Mouse (Mus musculus) hindbrain, postnatal 0 days (tissue): ENCODE data around the gene Nhlrc3. TPM values are rescaled to one million over a fixed set of nuclear protein-coding genes. Genes with fewer than 3 reads are reported as not detected.

Source experiments
- ATAC-seq: fragments of 200-750 bp; cut with Nextera tagmentation; 2 replicates; pipeline ENCODE4 v1.8.0; 2017; ENCODE audit warnings: mild to moderate bottlenecking, moderate TSS enrichment, moderate library complexity
- DNase-seq: peaks from one replicate; pipeline ENCODE4 v3.0.0-alpha.2; 2015; ENCODE audit warnings: low spot score
- H3K27ac ChIP-seq: fragments of 300-500 bp; sonication (generic); 2 replicates; pipeline ENCODE4 v1.5.1; 2014; ENCODE audit warnings: mild to moderate bottlenecking
- H3K27me3 ChIP-seq: fragments of 300-500 bp; sonication (generic); 2 replicates; pipeline ENCODE4 v1.6.1; 2014; ENCODE audit warnings: low read length, mixed read lengths; ENCODE audit not compliant: insufficient read depth
- H3K36me3 ChIP-seq: fragments of 300-500 bp; sonication (generic); 2 replicates; pipeline ENCODE4 v1.6.1; 2014; ENCODE audit warnings: low read length, mixed read lengths; ENCODE audit not compliant: insufficient read depth
- H3K4me1 ChIP-seq: fragments of 300-500 bp; sonication (generic); 2 replicates; pipeline ENCODE4 v1.6.1; 2014; ENCODE audit warnings: antibody characterized with exemption, low read length, mixed read lengths; ENCODE audit not compliant: insufficient read depth
- H3K4me2 ChIP-seq: fragments of 300-500 bp; sonication (generic); 2 replicates; pipeline ENCODE4 v1.6.1; 2014; ENCODE audit warnings: low read depth, mild to moderate bottlenecking, low read length, moderate library complexity, mixed read lengths
- H3K4me3 ChIP-seq: fragments of 300-500 bp; sonication (generic); 2 replicates; pipeline ENCODE4 v1.5.1; 2014; ENCODE audit warnings: low read length
- H3K9ac ChIP-seq: fragments of 300-500 bp; sonication (generic); replicated peaks from 2 replicates; pipeline ENCODE4 v1.6.1; 2014; ENCODE audit warnings: mild to moderate bottlenecking, low read length, moderate library complexity, mixed read lengths
- H3K9me3 ChIP-seq: fragments of 300-500 bp; sonication (generic); 2 replicates; pipeline ENCODE4 v1.6.1; 2016; ENCODE audit warnings: low read length, mixed read lengths
- CTCF ChIP-seq: IDR thresholded peaks from 2 replicates; pipeline ENCODE4 v1.5.1; 2016; ENCODE audit warnings: antibody characterized with exemption, control low read depth, low read depth
- WGBS: fragments of 180-500 bp; shearing (Covaris S2); extraction: QIAGEN DNeasy Blood & Tissue Kit; methylation state at CpG from one replicate; pipeline ENCODE4 v1.1.7; 2014; 5-methylcytosine and 5-hydroxymethylcytosine counted together
- polyA plus RNA-seq: library from polyadenylated mRNA; unstranded; fragments of >200 nt; fragmentation: Nextera tagmentation; extraction: Ambion mirVana; gene quantifications from 2 replicates; pipeline ENCODE4 v1.2.1, GENCODE M21; 2015
- total RNA-seq: library from RNA; depleted of rRNA; stranded (reverse); fragments of >200 nt; gene quantifications from 2 replicates; pipeline ENCODE4 v1.2.3, GENCODE M21; 2014

Gene Nhlrc3
- total and polyA plus RNA-seq, 2 experiments from 2014 or later = 7.5 to 14.4 TPM

DNA sequence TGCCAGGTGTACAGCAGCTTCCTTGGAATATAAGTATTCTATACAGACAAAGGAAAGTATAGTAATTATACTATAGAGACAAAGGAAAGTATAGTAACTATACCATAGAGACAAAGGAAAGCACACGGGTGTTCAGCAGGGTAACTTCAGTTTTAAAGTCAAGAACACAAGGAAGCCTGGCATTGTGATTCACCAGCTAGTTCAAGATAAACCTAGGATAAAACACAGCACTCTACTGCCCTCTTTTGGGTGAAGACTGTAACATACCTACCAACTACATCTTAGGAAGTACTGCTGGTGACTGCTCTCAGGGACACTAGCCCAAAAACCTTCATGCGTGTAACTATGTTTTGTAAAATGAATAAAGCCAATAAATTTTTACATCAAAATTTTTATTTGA, 14.9 kb downstream of the Nhlrc3 start:
- Histone ChIP-seq H3K4me2 (no peak overlapping the region), H3K4me3 (no peak overlapping the region), H3K9me3 (no peaks in the 10 kb centered on the region), H3K9ac (no peak overlapping the region), H3K4me1 (no peaks in the 10 kb centered on the region), H3K36me3 (peaks cover 27% of the 10 kb centered on the region), H3K27me3 (no peaks in the 10 kb centered on the region), H3K27ac (no peak overlapping the region)
- 19% methylated on average over 2 of the region's 2 CpGs for WGBS
- DNase-seq = peak; percentile 95
- TF ChIP-seq CTCF = peak; percentile 87
- peak; percentile 53 for ATAC-seq

DNA sequence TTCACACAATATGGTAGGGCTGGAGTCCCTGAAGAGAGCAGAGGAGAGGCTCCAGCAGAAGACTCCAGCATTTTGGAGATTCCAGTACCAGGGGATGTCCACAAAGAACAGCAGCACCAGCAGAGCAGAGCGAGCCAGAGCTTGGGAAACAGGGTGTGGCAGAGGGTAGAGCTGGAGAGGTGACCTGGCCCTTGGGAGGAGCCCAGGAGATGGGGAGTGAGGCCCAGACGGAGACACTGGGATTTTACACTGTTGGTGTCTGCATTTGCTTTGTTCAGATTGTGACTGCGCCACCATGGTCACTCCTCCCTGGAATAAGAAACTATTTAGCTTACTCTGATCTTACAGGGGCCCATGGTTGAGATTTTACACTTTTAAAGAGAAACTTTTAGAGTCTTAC, 16.3 kb downstream of the Nhlrc3 start:
- H3K9ac ChIP-seq = no peak overlapping the region
- H3K4me3 ChIP-seq = no peak overlapping the region
- no peaks in the 10 kb centered on the region for H3K9me3 ChIP-seq
- no peaks in the 10 kb centered on the region for H3K27me3 ChIP-seq
- WGBS = 91% methylated on average over 3 of the region's 3 CpGs
- H3K4me1 ChIP-seq = no peaks in the 10 kb centered on the region
- TF ChIP-seq CTCF = no peak
- H3K27ac ChIP-seq = no peak overlapping the region
- H3K36me3 ChIP-seq = peaks cover 16% of the 10 kb centered on the region
- H3K4me2 ChIP-seq = no peak overlapping the region
- DNase-seq = no peak
- ATAC-seq = no peak

GRCm38 (mm10) chr3:53445540-53445939, 17.6 kb downstream of the Nhlrc3 start:
- TF ChIP-seq CTCF = no peak
- DNase-seq (peak; percentile 56), ATAC-seq (peak; percentile 82)
- H3K27ac ChIP-seq = no peak overlapping the region
- H3K27me3 ChIP-seq = no peaks in the 10 kb centered on the region
- WGBS = 33% methylated on average over 5 of the region's 5 CpGs
- H3K9ac ChIP-seq = no peak overlapping the region
- H3K9me3 ChIP-seq = no peaks in the 10 kb centered on the region
- H3K36me3 ChIP-seq = peaks cover 4% of the 10 kb centered on the region; the same call in 1 of the 2 replicates
- H3K4me1 ChIP-seq = no peaks in the 10 kb centered on the region
- H3K4me2 ChIP-seq = no peak overlapping the region
- H3K4me3 ChIP-seq = no peak overlapping the region

- Histone ChIP-seq H3K4me3 (no peak overlapping the region), H3K36me3 (no peaks in the 10 kb centered on the region), H3K9ac (no peak overlapping the region), H3K4me1 (no peaks in the 10 kb centered on the region), H3K4me2 (no peak overlapping the region), H3K27me3 (no peaks in the 10 kb centered on the region), H3K27ac (no peak overlapping the region), H3K9me3 (no peaks in the 10 kb centered on the region)
- ATAC-seq (no peak), DNase-seq (no peak)
- WGBS = 78% methylated on average over 5 of the region's 5 CpGs
- TF ChIP-seq CTCF = no peak
Measured at GRCm38 (mm10) chr3:53436550-53436949, 26.6 kb downstream of the Nhlrc3 start.

GRCm38 (mm10) chr3:53434610-53435009, 28.5 kb downstream of the Nhlrc3 start:
- H3K4me1 ChIP-seq = no peaks in the 10 kb centered on the region
- H3K27me3 ChIP-seq = no peaks in the 10 kb centered on the region
- no peak; the same call in 1 of the 2 replicates for TF ChIP-seq CTCF
- no peaks in the 10 kb centered on the region for H3K9me3 ChIP-seq
- no peak overlapping the region for H3K9ac ChIP-seq
- H3K27ac ChIP-seq = no peak overlapping the region
- no peak overlapping the region for H3K4me3 ChIP-seq
- ATAC-seq = no peak
- no peaks in the 10 kb centered on the region for H3K36me3 ChIP-seq
- DNase-seq = no peak
- H3K4me2 ChIP-seq = no peak overlapping the region
- 78% methylated on average over 3 of the region's 3 CpGs for WGBS

DNA sequence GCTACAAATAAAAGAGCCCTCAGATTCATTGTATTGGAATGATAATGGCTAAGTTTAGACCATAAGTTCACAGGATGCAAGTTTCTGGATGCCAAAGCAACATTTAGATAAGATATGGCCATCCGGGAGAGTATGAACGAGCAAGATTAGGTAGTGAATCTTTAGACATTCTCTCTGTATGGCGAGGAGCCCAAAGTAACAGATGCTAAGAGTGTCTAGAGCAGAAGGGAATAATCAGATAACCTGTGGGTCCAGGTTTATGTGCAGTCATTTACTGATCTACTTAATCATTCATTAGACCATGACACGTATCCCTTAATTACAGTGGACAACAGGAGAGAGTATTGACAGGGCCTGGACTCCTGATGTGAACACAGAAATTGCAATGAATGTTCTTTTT, 39.6 kb downstream of the Nhlrc3 start:
- no peak overlapping the region for H3K4me3 ChIP-seq

DNA sequence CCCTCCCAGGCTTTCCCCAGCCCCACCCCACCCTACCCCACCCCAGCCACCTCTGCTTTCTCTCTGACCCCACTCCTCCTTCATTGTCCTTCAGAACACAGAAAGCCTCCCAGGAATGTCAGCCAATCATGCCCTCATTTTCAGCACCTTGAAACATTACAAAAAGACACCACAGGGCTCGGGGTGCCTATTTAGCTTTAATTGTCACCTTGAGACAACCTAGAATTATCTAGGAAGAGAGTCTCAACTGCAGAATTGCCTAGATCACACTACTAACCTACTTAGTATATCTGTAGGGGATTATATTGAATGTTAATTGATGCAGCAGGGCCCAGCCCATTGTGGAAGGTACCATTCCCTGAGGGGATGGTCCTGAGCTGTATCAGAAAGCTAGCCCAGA, 40.4 kb downstream of the Nhlrc3 start:
- H3K27ac ChIP-seq = no peak overlapping the region
- ATAC-seq (no peak), DNase-seq (no peak)
- TF ChIP-seq CTCF = no peak
- H3K4me2 ChIP-seq = no peak overlapping the region
- no peaks in the 10 kb centered on the region for H3K36me3 ChIP-seq
- no peaks in the 10 kb centered on the region for H3K4me1 ChIP-seq
- WGBS = 37% methylated on average over 1 of the region's 1 CpGs
- H3K4me3 ChIP-seq = no peak overlapping the region
- H3K9me3 ChIP-seq = no peaks in the 10 kb centered on the region
- no peaks in the 10 kb centered on the region for H3K27me3 ChIP-seq
- no peak overlapping the region for H3K9ac ChIP-seq

More for the DNA sequence above, 39.6 kb downstream of the Nhlrc3 start:
- no peak for DNase-seq
- Histone ChIP-seq H3K9me3 (no peaks in the 10 kb centered on the region), H3K4me1 (no peaks in the 10 kb centered on the region), H3K27me3 (no peaks in the 10 kb centered on the region), H3K9ac (no peak overlapping the region), H3K4me2 (no peak overlapping the region), H3K27ac (no peak overlapping the region), H3K36me3 (no peaks in the 10 kb centered on the region)
- ATAC-seq = no peak
- 79% methylated on average over 4 of the region's 4 CpGs for WGBS
- TF ChIP-seq CTCF = no peak
